Mouse (Mus musculus): Measurements from ENCODE around the gene Lrrc51. TPM values are rescaled to one million over a fixed set of nuclear protein-coding genes. Genes with fewer than 3 reads are reported as not detected.
A peak's percentile ranks its signal among the peaks of the same experiment; 100 is the strongest.

The Lrrc51 gene
- polyA plus RNA-seq, 1 experiment: 12.8 TPM

DNA sequence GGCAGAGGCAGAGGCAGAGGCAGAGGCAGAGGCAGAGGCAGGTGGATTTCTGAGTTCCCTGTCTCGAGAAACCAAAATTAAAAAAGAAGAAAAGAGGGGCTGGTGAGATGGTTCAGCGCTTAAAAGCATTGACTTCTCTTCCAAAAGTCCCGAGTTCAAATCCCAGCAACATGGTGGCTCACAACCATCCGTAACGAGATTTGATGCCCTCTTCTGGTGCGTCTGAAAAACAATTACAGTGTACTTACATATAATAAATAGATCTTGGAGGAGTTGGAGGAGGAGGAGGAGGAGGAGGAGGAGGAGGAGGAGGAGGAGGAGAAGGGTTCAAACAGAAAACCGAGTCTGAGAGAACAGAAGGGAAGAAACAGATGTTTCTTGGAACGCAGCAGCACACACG, 38.0 kb downstream of the Lrrc51 start:
- DNase-seq (ENCODE audit: extremely low spot score in 1 of 2, low spot score in 1 of 2): no peak

DNA sequence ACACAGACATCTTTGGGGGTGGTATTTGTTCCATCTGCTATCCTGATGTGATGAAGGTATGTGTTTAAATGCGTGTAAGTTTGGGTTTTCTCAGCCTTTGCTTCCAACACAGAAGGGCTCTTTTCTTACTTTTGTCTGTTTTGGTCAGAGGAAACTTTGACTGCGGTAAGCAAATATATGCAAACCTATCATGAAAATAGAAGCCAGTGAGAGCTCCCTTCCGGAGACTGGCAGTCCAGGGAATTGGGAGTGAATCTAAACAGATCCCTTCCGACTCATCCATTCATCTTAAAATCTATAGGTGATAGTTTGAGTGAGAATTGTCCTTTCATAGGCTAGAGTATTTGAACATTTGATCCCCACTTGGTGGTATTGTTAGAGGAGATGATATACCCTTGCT, 45.2 kb downstream of the Lrrc51 start:
- no peak for DNase-seq (ENCODE audit: extremely low spot score in 1 of 2, low spot score in 1 of 2)

DNA sequence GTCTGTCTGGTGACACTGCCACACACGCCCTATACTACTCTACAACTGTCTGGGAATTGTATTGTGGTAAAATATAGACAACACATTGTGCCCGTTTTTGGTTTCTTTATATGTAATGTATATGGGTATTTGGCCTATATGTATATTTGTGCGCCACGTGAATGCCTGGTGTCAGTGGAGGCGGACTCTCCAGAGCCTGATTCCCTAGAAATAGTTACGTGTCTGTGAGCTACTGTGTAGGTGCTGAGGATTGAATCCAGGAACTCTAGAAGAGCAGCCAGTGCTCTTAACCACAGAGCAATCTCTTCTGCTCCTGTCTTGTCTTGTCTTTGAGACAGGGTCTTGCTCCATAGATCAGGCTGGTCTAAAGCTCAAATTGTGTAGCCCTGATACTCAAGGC, 47.4 kb downstream of the Lrrc51 start:
- no peak for DNase-seq (ENCODE audit: extremely low spot score in 1 of 2, low spot score in 1 of 2)

DNA sequence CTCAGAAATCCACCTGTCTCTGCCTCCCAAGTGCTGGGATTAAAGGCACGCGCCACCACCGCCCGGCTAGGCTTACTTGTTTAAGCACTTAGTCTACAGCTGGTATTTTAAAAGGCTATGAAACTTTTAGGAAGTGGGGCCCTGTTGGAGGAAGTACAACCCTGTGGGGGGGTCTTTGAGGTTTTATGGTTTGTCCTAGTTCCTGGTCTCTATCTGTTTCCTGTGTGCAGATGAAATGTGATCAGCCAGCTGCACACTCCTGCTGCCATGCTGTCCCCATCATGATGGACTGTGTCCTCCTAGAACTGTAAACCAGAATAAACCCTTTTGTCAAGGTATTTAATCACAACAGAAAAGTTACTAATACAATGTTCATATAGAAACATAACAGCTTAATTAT, 49.5 kb downstream of the Lrrc51 start:
- DNase-seq (ENCODE audit: extremely low spot score in 1 of 2, low spot score in 1 of 2): no peak

DNA sequence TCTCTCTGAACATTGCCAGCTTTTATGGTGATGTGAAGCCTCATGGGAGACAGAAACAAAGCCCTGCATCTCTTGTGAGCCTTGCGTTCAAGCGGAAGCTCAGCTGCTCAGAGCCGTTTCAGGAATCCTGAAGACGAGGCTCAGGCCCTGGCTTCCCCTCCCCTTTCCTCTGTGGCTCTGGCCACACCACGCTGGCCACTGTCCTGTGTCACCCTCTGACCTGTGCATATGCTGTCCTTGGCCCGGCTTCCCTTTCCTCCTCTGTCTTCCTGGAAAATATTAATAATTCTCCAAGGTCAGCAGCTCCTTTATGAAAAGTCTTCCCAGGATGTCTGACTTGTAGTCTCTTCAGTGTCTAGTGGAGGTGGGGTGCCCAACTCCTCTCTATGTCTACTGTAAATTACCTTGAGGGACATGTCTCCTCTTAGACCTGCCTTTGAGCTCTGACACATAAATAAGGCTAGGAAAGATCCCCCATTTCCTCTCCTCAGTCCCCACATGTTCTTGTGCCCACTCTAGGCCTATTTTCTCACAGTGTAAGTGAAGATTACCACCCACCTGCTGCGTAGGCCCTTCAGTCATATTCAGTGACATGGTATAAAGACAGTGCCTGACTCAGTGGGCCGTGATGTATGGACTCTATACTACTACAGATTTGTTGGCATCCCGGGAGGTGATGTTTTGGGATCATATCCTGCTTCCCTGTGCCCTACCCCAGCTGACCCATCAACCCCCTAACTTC, 51.1 kb downstream of the Lrrc51 start:
- DNase-seq (ENCODE audit: extremely low spot score in 1 of 2, low spot score in 1 of 2): peak in 1 of 2 experiments; percentile 32

DNA sequence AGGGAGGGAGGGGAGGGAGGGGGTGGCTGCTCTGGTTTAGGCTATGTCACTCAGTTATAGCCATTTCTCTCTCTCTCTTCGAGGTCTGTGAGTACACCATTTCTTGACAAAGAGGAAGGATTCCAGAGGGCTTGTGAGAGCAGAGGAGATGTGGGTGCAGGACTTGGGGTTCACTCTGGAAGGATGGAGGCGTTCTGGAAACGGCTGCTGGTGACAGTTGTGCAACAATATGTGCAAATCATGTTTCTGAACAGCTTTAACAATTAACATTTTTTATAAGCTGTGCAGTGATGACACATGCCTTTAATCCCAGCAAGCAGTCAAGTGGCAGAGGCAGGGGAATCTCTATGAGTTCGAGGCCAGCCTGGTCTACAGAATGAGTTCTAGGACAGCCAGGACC, 52.8 kb downstream of the Lrrc51 start:
- DNase-seq (ENCODE audit: extremely low spot score in 1 of 2, low spot score in 1 of 2): no peak

DNA sequence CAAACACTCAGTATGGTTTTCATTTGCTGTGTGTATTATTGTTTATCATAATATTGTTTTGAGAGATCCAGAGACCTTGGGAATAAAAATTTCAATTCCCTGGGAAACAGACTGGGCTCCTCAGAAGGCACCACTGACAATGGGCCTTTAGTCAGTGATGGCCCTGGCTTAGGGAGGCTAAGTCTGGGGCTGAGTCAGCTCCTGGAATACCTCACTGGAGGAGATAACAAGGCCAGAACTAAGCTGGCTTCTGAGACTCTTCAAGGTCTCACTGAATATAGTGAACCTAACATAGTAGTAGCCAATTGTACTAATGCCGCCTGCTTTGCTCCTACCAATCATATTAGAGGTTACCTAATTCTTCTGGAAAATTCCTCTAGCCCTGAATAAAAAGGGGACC, 57.7 kb downstream of the Lrrc51 start:
- DNase-seq (ENCODE audit: extremely low spot score in 1 of 2, low spot score in 1 of 2): no peak

DNA sequence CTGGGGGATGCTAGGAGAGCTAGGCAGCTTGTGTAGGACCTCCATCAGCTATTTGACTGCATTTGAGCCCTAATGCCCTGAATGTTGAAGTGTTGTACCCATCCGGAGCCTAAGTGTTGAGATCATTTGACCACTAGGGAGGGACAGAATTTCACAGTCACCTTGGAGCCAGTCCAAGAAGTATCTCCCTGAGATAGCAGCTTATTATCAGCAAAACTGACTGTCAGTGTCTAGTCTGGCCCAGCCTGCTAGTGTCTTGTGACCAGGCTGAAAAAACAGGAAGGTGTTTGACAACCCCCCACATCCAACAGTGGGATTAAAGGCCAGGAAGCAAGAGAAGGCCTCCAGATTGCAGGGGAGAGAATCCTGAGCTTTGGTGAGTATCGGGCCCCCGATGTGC, 62.4 kb downstream of the Lrrc51 start:
- DNase-seq (ENCODE audit: extremely low spot score in 1 of 2, low spot score in 1 of 2): no peak

DNA sequence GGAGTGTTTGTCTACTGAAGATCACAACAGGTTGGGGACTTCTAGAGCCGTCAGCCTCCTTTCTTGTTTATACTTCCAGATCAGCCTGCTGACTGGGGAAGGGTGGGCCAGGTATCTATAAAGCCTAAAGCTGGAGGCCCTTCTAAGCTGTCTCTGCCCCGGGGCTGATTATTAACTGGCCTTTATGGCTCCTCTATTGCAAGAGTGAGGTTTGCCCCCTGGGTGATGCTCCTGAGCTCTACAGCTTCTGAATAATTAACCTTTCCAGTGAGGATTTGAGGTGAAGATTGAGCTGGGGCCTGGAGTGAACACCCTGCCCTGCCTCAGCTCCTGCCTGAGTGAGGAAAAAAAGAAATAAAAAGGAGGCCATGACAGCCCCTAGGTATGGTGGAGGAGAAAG, 63.1 kb downstream of the Lrrc51 start, which contains the start of gene Folr1:
Gene Folr1 (minus strand): TSS at position 160 of the 400 bp plus-strand sequence.
- no peak for DNase-seq (ENCODE audit: extremely low spot score in 1 of 2, low spot score in 1 of 2)

DNA sequence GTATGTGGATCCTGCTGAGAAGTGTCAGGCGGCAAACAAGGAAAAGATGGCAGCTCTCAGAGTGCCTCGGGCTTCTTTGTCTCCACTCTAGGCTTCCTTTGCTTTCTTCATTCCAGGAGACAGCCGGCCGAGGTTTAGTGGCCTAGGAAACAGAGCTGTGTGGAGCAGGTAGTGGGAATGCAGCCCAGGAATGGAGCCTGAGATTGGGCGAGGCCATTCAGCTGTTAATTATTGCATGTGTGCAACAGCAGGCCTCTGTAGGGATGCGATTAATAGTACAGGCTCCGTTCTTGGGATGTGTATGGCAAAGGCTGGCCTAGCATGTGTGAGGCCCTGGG, 64.6 kb downstream of the Lrrc51 start:
- no peak for DNase-seq (ENCODE audit: extremely low spot score in 1 of 2, low spot score in 1 of 2)

DNA sequence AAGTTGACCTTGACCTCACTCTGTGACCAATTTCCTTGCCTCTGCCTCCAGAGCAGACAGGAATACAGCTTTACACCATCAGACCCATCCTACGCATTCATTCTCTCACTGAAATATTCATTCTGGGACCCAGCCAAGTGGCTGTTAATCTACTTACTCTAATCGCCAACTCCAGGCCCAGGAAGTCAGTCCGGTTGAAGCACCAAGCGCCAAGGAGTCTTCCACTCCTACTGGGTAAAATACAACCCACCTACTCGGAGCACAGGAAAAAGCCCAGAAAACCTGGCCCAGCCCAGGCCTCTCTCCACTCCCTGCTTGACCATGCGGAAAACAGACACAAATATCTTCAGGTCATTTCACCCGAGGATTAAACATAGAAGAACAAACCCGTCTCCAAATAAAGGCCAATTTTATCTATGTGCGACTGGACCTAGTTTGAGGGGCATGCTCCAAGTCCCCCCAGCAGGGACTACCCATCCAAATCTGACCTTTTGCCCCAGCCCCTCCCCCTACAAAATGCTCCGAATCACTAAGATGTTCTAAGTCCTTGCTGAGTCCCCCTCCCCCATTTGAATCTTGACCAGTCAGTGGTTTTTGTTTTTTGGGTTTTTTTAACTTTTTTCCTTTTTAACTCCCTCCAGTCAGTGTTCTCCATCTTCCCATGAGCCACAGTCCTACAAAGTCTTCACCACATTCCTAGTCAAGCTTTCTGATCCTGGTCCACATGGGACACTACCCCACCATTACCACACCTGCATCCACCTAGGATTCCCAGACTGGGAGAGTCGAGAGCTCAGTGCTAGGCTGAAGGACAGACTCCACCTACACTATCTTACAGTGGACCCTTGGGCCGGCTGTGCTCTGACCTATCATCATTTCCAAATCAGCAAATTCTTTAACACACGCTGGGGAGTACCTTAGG, 65.2 kb downstream of the Lrrc51 start:
- DNase-seq (ENCODE audit: extremely low spot score in 1 of 2, low spot score in 1 of 2): no peak

DNA sequence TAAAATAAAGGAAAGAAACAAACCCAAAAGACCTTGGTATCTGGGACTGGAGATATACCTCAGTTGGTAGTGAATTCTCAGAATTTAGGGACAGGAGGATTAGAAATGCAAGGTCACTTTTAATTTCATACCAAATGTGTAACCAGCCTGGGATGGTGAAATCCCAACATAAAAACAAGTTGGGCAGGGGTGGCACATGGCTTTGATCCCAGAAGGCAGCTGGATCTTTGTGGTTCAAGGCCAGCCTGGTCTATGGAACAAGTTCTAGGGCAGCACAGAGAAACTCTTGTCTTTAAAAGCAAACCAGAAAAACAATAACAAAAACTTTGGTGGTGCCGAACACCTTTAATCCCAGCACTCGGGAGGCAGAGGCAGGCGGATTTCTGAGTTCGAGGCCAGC, 66.2 kb downstream of the Lrrc51 start:
- DNase-seq (ENCODE audit: extremely low spot score in 1 of 2, low spot score in 1 of 2): no peak

DNA sequence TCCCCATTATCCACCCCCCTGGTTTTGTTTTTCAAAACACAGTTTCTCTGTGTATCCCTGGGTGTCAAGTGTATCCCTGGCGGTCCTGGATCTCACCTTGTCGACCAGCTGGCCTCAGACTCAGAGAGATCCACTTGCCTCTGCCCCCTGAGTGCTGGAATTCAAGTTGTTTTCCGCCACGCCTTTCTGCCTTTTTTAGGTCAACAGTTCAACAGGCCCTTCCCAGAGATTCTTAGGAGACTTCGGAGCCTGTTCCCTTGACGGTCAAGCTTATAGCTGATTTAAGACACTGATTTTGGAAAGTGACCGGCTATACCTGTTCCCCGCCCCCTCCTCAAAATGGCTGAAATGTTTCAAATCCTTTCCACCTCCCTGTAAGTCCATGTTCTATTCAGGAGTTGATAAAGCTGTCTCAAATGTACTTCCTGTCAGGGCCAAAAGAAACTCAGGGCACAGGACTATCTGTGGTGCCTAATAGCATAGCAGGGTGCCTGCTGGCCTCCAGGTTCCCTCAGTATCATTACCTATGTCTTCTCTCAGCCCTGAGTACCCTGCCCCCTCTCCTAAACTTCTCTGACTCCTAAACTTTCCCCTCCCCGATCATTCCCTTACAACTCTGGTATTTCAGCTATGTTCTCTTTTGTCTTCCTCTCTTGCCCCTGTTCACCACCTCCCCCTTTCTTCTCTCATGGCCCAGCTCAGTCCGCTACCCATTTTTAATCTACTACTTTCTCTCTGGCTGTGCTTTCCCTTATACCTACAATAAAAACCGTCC, 67.0 kb downstream of the Lrrc51 start:
- DNase-seq (ENCODE audit: extremely low spot score in 1 of 2, low spot score in 1 of 2): no peak

DNA sequence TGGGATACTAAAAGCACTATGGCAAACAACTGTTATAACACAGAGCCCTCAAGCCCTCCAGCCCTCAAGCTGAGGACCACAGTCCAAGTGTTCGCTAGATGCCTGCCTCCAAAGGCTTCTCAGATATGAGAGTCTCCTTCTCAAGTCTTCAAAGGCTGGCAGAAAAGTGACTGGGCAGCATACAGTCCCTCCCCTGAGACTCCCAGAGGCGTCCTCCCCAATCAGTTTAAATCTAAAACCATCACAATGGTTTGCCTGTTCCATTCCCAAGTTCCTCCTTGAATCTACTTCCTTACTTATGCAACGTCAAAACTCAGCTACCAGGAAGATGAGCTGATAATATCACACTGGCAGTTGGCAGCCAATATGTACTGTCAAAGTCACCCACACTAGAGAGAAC, 70.3 kb downstream of the Lrrc51 start, which contains the start of gene Anapc15:
Gene Anapc15 (plus strand): TSS at position 301 of the 400 bp plus-strand sequence.
- DNase-seq (ENCODE audit: extremely low spot score in 1 of 2, low spot score in 1 of 2): no peak

Other genes starting within 250 kb of the Lrrc51 start
- not detected in 2 replicates for gene Phox2a, start 115.6 kb downstream of the Lrrc51 start, polyA plus RNA-seq (2012; rRNA removed)
- gene Inppl1, start 95.7 kb downstream of the Lrrc51 start, polyA plus RNA-seq (2012; rRNA removed): 34.3 and 38.8 TPM in 2 replicates
- 1.2 and 2.3 TPM in 2 replicates for gene Folr2, start 76.7 kb downstream of the Lrrc51 start, polyA plus RNA-seq (2012; rRNA removed)
- gene Anapc15, start 70.2 kb downstream of the Lrrc51 start, polyA plus RNA-seq (2012; rRNA removed): 60.4 and 69.4 TPM in 2 replicates
- 1.1 and 2.1 TPM in 2 replicates for gene Folr1, start 63.1 kb downstream of the Lrrc51 start, polyA plus RNA-seq (2012; rRNA removed)
- gene Lamtor1, start 28.0 kb downstream of the Lrrc51 start, polyA plus RNA-seq (2012; rRNA removed): 186 and 205 TPM in 2 replicates
- 0.27 and 0.28 TPM in 2 replicates for gene Tomt, start 27.5 kb downstream of the Lrrc51 start, polyA plus RNA-seq (2012; rRNA removed)
- 65.6 and 68.8 TPM in 2 replicates for gene Numa1, start 216 bp upstream of the Lrrc51 start, polyA plus RNA-seq (2012; rRNA removed)
- gene Il18bp, start 84.8 kb upstream of the Lrrc51 start, polyA plus RNA-seq (2012; rRNA removed): 14.1 and 14.4 TPM in 2 replicates
- 56.4 and 67.1 TPM in 2 replicates for gene Rnf121, start 131.6 kb upstream of the Lrrc51 start, polyA plus RNA-seq (2012; rRNA removed)
- gene Xndc1, start 131.6 kb upstream of the Lrrc51 start, polyA plus RNA-seq (2012; rRNA removed): 36.2 and 42.7 TPM in 2 replicates
- gene Xntrpc, start 131.8 kb upstream of the Lrrc51 start, polyA plus RNA-seq (2012; rRNA removed): 3.9 and 4.3 TPM in 2 replicates
- 1.8 and 2.0 TPM in 2 replicates for gene Trpc2, start 149.2 kb upstream of the Lrrc51 start, polyA plus RNA-seq (2012; rRNA removed)
- 0.12 and 0.13 TPM in 2 replicates for gene Art1, start 167.8 kb upstream of the Lrrc51 start, polyA plus RNA-seq (2012; rRNA removed)
- 0.34 and 0.50 TPM in 2 replicates for gene Art5, start 175.6 kb upstream of the Lrrc51 start, polyA plus RNA-seq (2012; rRNA removed)
- 8.6 and 10.8 TPM in 2 replicates for gene Chrna10, start 182.9 kb upstream of the Lrrc51 start, polyA plus RNA-seq (2012; rRNA removed)